Comparison of ENCODE assay signal across 18 mouse cellular contexts in genomic region chr11:19254183-19254582, GRCm38 (mm10).
"Had no signal": no experiment of that assay in that cellular context is flagged by ENCODE, and none has a peak within 500 bp of the region (broad histone marks: within the 10 kb centered on the region; RNA-seq: fewer than 3 reads in every experiment).

No protein-coding gene starts in this region.

- H3K9ac ChIP-seq: midbrain, embryonic 12.5 days; neural tube, embryonic 13.5 days; neural tube, embryonic 15.5 days had no signal

- H3K27me3 ChIP-seq: midbrain, embryonic 12.5 days; neural tube, embryonic 13.5 days; neural tube, embryonic 15.5 days had no signal

- H3K36me3 ChIP-seq: midbrain, embryonic 10.5 days; midbrain, embryonic 12.5 days; neural tube, embryonic 13.5 days; neural tube, embryonic 15.5 days had no signal

- H3K4me3 ChIP-seq: midbrain, embryonic 10.5 days; midbrain, embryonic 12.5 days; myocyte; neural tube, embryonic 13.5 days; neural tube, embryonic 15.5 days had no signal

- H3K4me1 ChIP-seq: midbrain, embryonic 10.5 days; midbrain, embryonic 12.5 days; neural tube, embryonic 13.5 days; neural tube, embryonic 15.5 days had no signal

- H3K4me2 ChIP-seq: midbrain, embryonic 12.5 days; neural tube, embryonic 13.5 days; neural tube, embryonic 15.5 days had no signal

- DNase-seq: lung, adult 2 months; lung, postnatal 10 days; lung, postnatal 4 days; midbrain, embryonic 14.5 days; retina, postnatal 1 day; right cerebral cortex, adult 18-20 months; right cerebral cortex, postnatal 25 days; right cerebral cortex, postnatal 4 days; spleen, adult 18-20 months; thymus, adult 18-20 months; thymus, postnatal 14 days; thymus, postnatal 36 days had no signal

- H3K9me3 ChIP-seq: midbrain, embryonic 10.5 days; midbrain, embryonic 12.5 days; neural tube, embryonic 13.5 days; neural tube, embryonic 15.5 days had no signal

- ATAC-seq: midbrain, embryonic 16.5 days had no signal

- H3K27ac ChIP-seq: midbrain, embryonic 10.5 days; midbrain, embryonic 12.5 days; neural tube, embryonic 13.5 days; neural tube, embryonic 15.5 days had no signal
